Mouse (Mus musculus) adrenal gland, adult 18-20 months (tissue): ENCODE data around the gene Rhpn2. TPM values are rescaled to one million over a fixed set of nuclear protein-coding genes. Genes with fewer than 3 reads are reported as not detected.
A peak's percentile ranks its signal among the peaks of the same experiment; 100 is the strongest.
"Not testable (repeated sequence)": the region's sequence is repeated elsewhere in the genome, so short reads cannot be mapped to it uniquely, and the experiment has no call there.

Experiments
- DNase-seq, 2 experiments: peaks; one replicate each; pipeline ENCODE4 v3.0.0; 2021 to 2022; ENCODE audit warnings: low spot score in 2 of 2
- long read RNA-seq, 2 experiments: library from polyadenylated mRNA; stranded (forward); transcript quantifications; one replicate each; pipeline ENCODE4 v2.0.0; 2021
- total RNA-seq, 2 experiments: library from RNA; stranded (reverse); gene quantifications; 1 replicate in 1 of 2; 2 replicates in 1 of 2; pipeline ENCODE4 v1.2.3; 2021

Gene Rhpn2
- 1 to 10 TPM; 1.7 to 2.4 TPM for total RNA-seq
- long read RNA-seq, experiment 1, partial matches to known transcripts: 0 of 3 reads
- long read RNA-seq, experiment 1, other reads (novel, unspliced or antisense): 0 of 3 reads
- long read RNA-seq, experiment 2, partial matches to known transcripts: 0 of 3 reads
- long read RNA-seq, experiment 2, other reads (novel, unspliced or antisense): 0 of 3 reads

GRCm38 (mm10) chr7:35333692-35334526 lies at the start of gene Rhpn2:
TSS of gene Rhpn2 (plus strand) at chr7:35334170.
- peak; percentile 99 for DNase-seq

GRCm38 (mm10) chr7:35293464-35293863 lies 40.5 kb upstream of the Rhpn2 start:
- no peak for DNase-seq

- DNase-seq: no peak
Measured at GRCm38 (mm10) chr7:35295631-35296030, 38.3 kb upstream of the Rhpn2 start.

GRCm38 (mm10) chr7:35297886-35298285 lies 36.1 kb upstream of the Rhpn2 start:
- DNase-seq: no peak

GRCm38 (mm10) chr7:35299656-35300055 lies 34.3 kb upstream of the Rhpn2 start:
- no peak for DNase-seq

GRCm38 (mm10) chr7:35300792-35301191 lies 33.2 kb upstream of the Rhpn2 start:
- no peak for DNase-seq

GRCm38 (mm10) chr7:35311214-35311613 lies 22.8 kb upstream of the Rhpn2 start:
- no peak for DNase-seq

- DNase-seq: no peak
Measured at GRCm38 (mm10) chr7:35314156-35314555, 19.8 kb upstream of the Rhpn2 start.

- peak; percentile 98 for DNase-seq
Measured at GRCm38 (mm10) chr7:35317729-35318609, 16.0 kb upstream of the Rhpn2 start, which contains the start of gene Gpatch1. TSS of gene Gpatch1 (minus strand) at chr7:35318440.

- DNase-seq: not testable (repeated sequence)
Measured at GRCm38 (mm10) chr7:35319221-35319620, 14.7 kb upstream of the Rhpn2 start.

GRCm38 (mm10) chr7:35319755-35320154 lies 14.2 kb upstream of the Rhpn2 start:
- DNase-seq: no peak

- no peak for DNase-seq
Measured at GRCm38 (mm10) chr7:35322161-35322560, 11.8 kb upstream of the Rhpn2 start.

GRCm38 (mm10) chr7:35322732-35323420 lies 11.1 kb upstream of the Rhpn2 start:
- DNase-seq: no peak

GRCm38 (mm10) chr7:35331590-35331989 lies 2.4 kb upstream of the Rhpn2 start:
- DNase-seq: no peak

GRCm38 (mm10) chr7:35333231-35333651 lies 729 bp upstream of the Rhpn2 start:
- peak in 1 of 2 experiments; percentile 40 for DNase-seq

- peak; percentile 26 to 44 for DNase-seq
Measured at GRCm38 (mm10) chr7:35334527-35335452, 820 bp downstream of the Rhpn2 start.

GRCm38 (mm10) chr7:35340196-35340595 lies 6.2 kb downstream of the Rhpn2 start:
- no peak for DNase-seq

- no peak for DNase-seq
Measured at GRCm38 (mm10) chr7:35341282-35341681, 7.3 kb downstream of the Rhpn2 start.

- no peak for DNase-seq
Measured at GRCm38 (mm10) chr7:35342498-35342897, 8.5 kb downstream of the Rhpn2 start.
